Mouse (Mus musculus) MEL (cell line): ENCODE measurements around the gene Cbs. TPM values are rescaled to one million over a fixed set of nuclear protein-coding genes. Genes with fewer than 3 reads are reported as not detected.

Experiments
- DNase-seq: peaks from one replicate; pipeline ENCODE4 v3.0.0; 2011; ENCODE audit warnings: low read depth, low spot score
- H3K27ac ChIP-seq: 2 replicates; pipeline ENCODE4 v1.5.1; 2012; ENCODE audit warnings: low read depth, mild to moderate bottlenecking, control low read depth, low read length, moderate library complexity; ENCODE audit not compliant: control insufficient read depth
- H3K27me3 ChIP-seq, 2 experiments: fragments of 150-350 bp in 1 of 2; sonication (generic) in 1 of 2; 2 replicates each; pipeline ENCODE4 v1.6.1; 2012; ENCODE audit warnings: low read length in 2 of 2, mild to moderate bottlenecking in 2 of 2, improper control_type of control experiment in 1 of 2, moderate library complexity in 1 of 2; ENCODE audit not compliant: insufficient read depth in 2 of 2, control insufficient read depth in 1 of 2
- H3K36me3 ChIP-seq, 2 experiments: 2 replicates each; pipeline ENCODE4 v1.6.1; 2012 to 2014; ENCODE audit warnings: low read length in 2 of 2, improper control_type of control experiment in 1 of 2, inconsistent platforms in 1 of 2, mild to moderate bottlenecking in 1 of 2; ENCODE audit not compliant: insufficient read depth in 2 of 2, control insufficient read depth in 1 of 2
- H3K4me1 ChIP-seq, 2 experiments: fragments of 150-350 bp in 1 of 2; sonication (generic) in 1 of 2; 2 replicates each; pipeline ENCODE4 v1.6.1; 2012; ENCODE audit warnings: low read length in 2 of 2, improper control_type of control experiment in 1 of 2, mild to moderate bottlenecking in 1 of 2; ENCODE audit not compliant: insufficient read depth in 2 of 2, control insufficient read depth in 1 of 2
- H3K4me3 ChIP-seq, 2 experiments: fragments of 150-350 bp in 1 of 2; sonication (generic) in 1 of 2; 2 replicates each; pipeline ENCODE4 v1.5.1; 2012; ENCODE audit warnings: low read depth in 2 of 2, low read length in 2 of 2, mild to moderate bottlenecking in 2 of 2, moderate library complexity in 2 of 2, control low read depth in 1 of 2, improper control_type of control experiment in 1 of 2; ENCODE audit not compliant: control insufficient read depth in 1 of 2, insufficient read depth in 1 of 2
- H3K79me2 ChIP-seq: 2 replicates; pipeline ENCODE4 v1.6.1; 2012; ENCODE audit warnings: mild to moderate bottlenecking, low read length, moderate library complexity; ENCODE audit not compliant: control insufficient read depth, poor library complexity, insufficient read depth
- H3K9ac ChIP-seq: 2 replicates; pipeline ENCODE4 v1.6.1; 2012; ENCODE audit warnings: low read depth, mild to moderate bottlenecking, control low read depth, low read length, moderate library complexity; ENCODE audit not compliant: control insufficient read depth, poor library complexity, severe bottlenecking
- H3K9me3 ChIP-seq: fragments of 150-350 bp; sonication (generic); replicated peaks from 2 replicates; pipeline ENCODE4 v1.6.1; 2012; ENCODE audit warnings: mild to moderate bottlenecking, low read length, improper control_type of control experiment, moderate library complexity; ENCODE audit not compliant: insufficient read depth
- BHLHE40 ChIP-seq: IDR thresholded peaks from 2 replicates; pipeline ENCODE4 v1.6.1; 2012; ENCODE audit warnings: low read depth, mild to moderate bottlenecking, inconsistent platforms, low read length, improper control_type of control experiment, borderline replicate concordance
- CHD1 ChIP-seq: IDR thresholded peaks from 2 replicates; pipeline ENCODE4 v1.6.1; 2012; ENCODE audit warnings: low read depth, mild to moderate bottlenecking, inconsistent platforms, low read length, improper control_type of control experiment
- CTCF ChIP-seq, 3 experiments: IDR thresholded peaks in 2 of 3; conservative IDR thresholded peaks in 1 of 3; 2 replicates each; pipeline ENCODE4 v1.5.1; 2011 to 2012; ENCODE audit warnings: low read length in 3 of 3, low read depth in 2 of 3, mild to moderate bottlenecking in 2 of 3, improper control_type of control experiment in 1 of 3, inconsistent platforms in 1 of 3, mixed read lengths in 1 of 3, moderate library complexity in 1 of 3; ENCODE audit not compliant: control insufficient read depth in 1 of 3, insufficient read depth in 1 of 3, poor library complexity in 1 of 3, severe bottlenecking in 1 of 3
- ELF1 ChIP-seq: IDR thresholded peaks from 2 replicates; pipeline ENCODE4 v1.6.1; 2014; ENCODE audit warnings: low read depth, mild to moderate bottlenecking, inconsistent platforms, low read length, improper control_type of control experiment, moderate library complexity
- EP300 ChIP-seq, 2 experiments: IDR thresholded peaks; 2 replicates each; pipeline ENCODE4 v1.6.1; 2011; ENCODE audit warnings: improper control_type of control experiment in 2 of 2, low read length in 2 of 2, low read depth in 1 of 2, mild to moderate bottlenecking in 1 of 2
- ETS1 ChIP-seq: IDR thresholded peaks from 2 replicates; pipeline ENCODE4 v1.6.1; 2012; ENCODE audit warnings: low read depth, mild to moderate bottlenecking, inconsistent platforms, low read length, improper control_type of control experiment, moderate library complexity
- KAT2A ChIP-seq: conservative IDR thresholded peaks from 2 replicates; pipeline ENCODE4 v1.6.1; 2012; ENCODE audit warnings: low read depth, low read length, improper control_type of control experiment, inconsistent platforms
- MAFK ChIP-seq: IDR thresholded peaks from 2 replicates; pipeline ENCODE4 v1.6.1; 2011; ENCODE audit warnings: low read depth, mild to moderate bottlenecking, low read length, improper control_type of control experiment, borderline replicate concordance
- MAX ChIP-seq: IDR thresholded peaks from 2 replicates; pipeline ENCODE4 v1.6.1; 2011; ENCODE audit warnings: low read length, improper control_type of control experiment
- MAZ ChIP-seq: IDR thresholded peaks from 2 replicates; pipeline ENCODE4 v1.6.1; 2012; ENCODE audit warnings: low read depth, mild to moderate bottlenecking, inconsistent platforms, low read length, improper control_type of control experiment
- MYB ChIP-seq: IDR thresholded peaks from 2 replicates; pipeline ENCODE4 v1.6.1; 2011; ENCODE audit warnings: mild to moderate bottlenecking, low read depth, low read length, improper control_type of control experiment
- MYC ChIP-seq: IDR thresholded peaks from 2 replicates; pipeline ENCODE4 v1.6.1; 2011; ENCODE audit warnings: low read depth, mild to moderate bottlenecking, low read length, improper control_type of control experiment, moderate library complexity
- NELFE ChIP-seq: IDR thresholded peaks from 2 replicates; pipeline ENCODE4 v1.6.1; 2011; ENCODE audit warnings: low read depth, low read length, improper control_type of control experiment
- NRF1 ChIP-seq: IDR thresholded peaks from 2 replicates; pipeline ENCODE4 v1.6.1; 2014; ENCODE audit warnings: low read depth, mild to moderate bottlenecking, inconsistent platforms, low read length, improper control_type of control experiment, moderate library complexity; ENCODE audit not compliant: poor library complexity, insufficient read depth, severe bottlenecking
- POLR2A ChIP-seq, 2 experiments: IDR thresholded peaks; 2 replicates each; pipeline ENCODE4 v1.6.1; 2011 to 2012; ENCODE audit warnings: low read length in 2 of 2, mild to moderate bottlenecking in 2 of 2, control low read depth in 1 of 2, improper control_type of control experiment in 1 of 2, low read depth in 1 of 2, moderate library complexity in 1 of 2; ENCODE audit not compliant: control insufficient read depth in 1 of 2, insufficient read depth in 1 of 2, poor library complexity in 1 of 2
- POLR2AphosphoS2 ChIP-seq: IDR thresholded peaks from 2 replicates; pipeline ENCODE4 v1.6.1; 2011; ENCODE audit warnings: low read length, improper control_type of control experiment
- RAD21 ChIP-seq: IDR thresholded peaks from 2 replicates; pipeline ENCODE4 v1.6.1; 2011; ENCODE audit warnings: mild to moderate bottlenecking, low read depth, low read length, improper control_type of control experiment
- RCOR1 ChIP-seq: IDR thresholded peaks from 2 replicates; pipeline ENCODE4 v1.6.1; 2012; ENCODE audit warnings: low read depth, mild to moderate bottlenecking, inconsistent platforms, low read length, improper control_type of control experiment
- SMC3 ChIP-seq: IDR thresholded peaks from 2 replicates; pipeline ENCODE4 v1.6.1; 2011; ENCODE audit warnings: low read depth, low read length, improper control_type of control experiment
- TAL1 ChIP-seq: IDR thresholded peaks from 2 replicates; pipeline ENCODE4 v1.6.1; 2012; ENCODE audit warnings: mild to moderate bottlenecking, inconsistent platforms, low read length, moderate library complexity, mixed read lengths
- TBP ChIP-seq: IDR thresholded peaks from 2 replicates; pipeline ENCODE4 v1.8.0; 2011; ENCODE audit warnings: low read depth, low read length, improper control_type of control experiment
- TCF12 ChIP-seq: IDR thresholded peaks from 2 replicates; pipeline ENCODE4 v1.6.1; 2014; ENCODE audit warnings: low read depth, mild to moderate bottlenecking, inconsistent platforms, low read length, improper control_type of control experiment, moderate library complexity
- UBTF ChIP-seq: IDR thresholded peaks from 2 replicates; pipeline ENCODE4 v1.6.1; 2012; ENCODE audit warnings: low read depth, mild to moderate bottlenecking, inconsistent platforms, low read length, improper control_type of control experiment, moderate library complexity, borderline replicate concordance; ENCODE audit not compliant: insufficient read depth
- USF1 ChIP-seq: IDR thresholded peaks from 2 replicates; pipeline ENCODE4 v1.6.1; 2014; ENCODE audit warnings: low read depth, mild to moderate bottlenecking, inconsistent platforms, low read length, improper control_type of control experiment, moderate library complexity
- USF2 ChIP-seq, 2 experiments: IDR thresholded peaks; 2 replicates each; pipeline ENCODE4 v1.6.1; 2011 to 2012; ENCODE audit warnings: improper control_type of control experiment in 2 of 2, low read length in 2 of 2, borderline replicate concordance in 1 of 2, inconsistent platforms in 1 of 2, low read depth in 1 of 2, mild to moderate bottlenecking in 1 of 2; ENCODE audit not compliant: insufficient read depth in 1 of 2
- ZC3H11A ChIP-seq: IDR thresholded peaks from 2 replicates; pipeline ENCODE4 v1.6.1; 2012; ENCODE audit warnings: low read depth, mild to moderate bottlenecking, inconsistent platforms, low read length, improper control_type of control experiment
- ZKSCAN1 ChIP-seq: IDR thresholded peaks from 2 replicates; pipeline ENCODE4 v1.6.1; 2012; ENCODE audit warnings: low read depth, mild to moderate bottlenecking, inconsistent platforms, low read length, improper control_type of control experiment, moderate library complexity
- ZMIZ1 ChIP-seq: IDR thresholded peaks from 2 replicates; pipeline ENCODE4 v1.6.1; 2012; ENCODE audit warnings: low read depth, mild to moderate bottlenecking, inconsistent platforms, low read length, improper control_type of control experiment, moderate library complexity
- polyA plus RNA-seq, 2 experiments: library from polyadenylated mRNA; stranded (reverse) in 1 of 2; unstranded in 1 of 2; fragments of >175 nt in 1 of 2; fragments of >200 nt in 1 of 2; gene quantifications; 2 replicates each; pipeline versions ENCODE4 v1.2.1 to v1.2.4; 2012; ENCODE audit warnings: low replicate concordance in 2 of 2, low read depth in 1 of 2; ENCODE audit not compliant: insufficient read length in 2 of 2, insufficient read depth in 1 of 2, missing spikeins in 1 of 2
- total RNA-seq: library from RNA; depleted of rRNA; stranded (reverse); fragments of 300-350 nt; gene quantifications from 2 replicates; pipeline ENCODE4 v1.2.3, GENCODE M21; 2012

Cbs gene
- total and polyA plus RNA-seq, 3 experiments: 13.7 to 16.8 TPM; not detected in 1

DNA sequence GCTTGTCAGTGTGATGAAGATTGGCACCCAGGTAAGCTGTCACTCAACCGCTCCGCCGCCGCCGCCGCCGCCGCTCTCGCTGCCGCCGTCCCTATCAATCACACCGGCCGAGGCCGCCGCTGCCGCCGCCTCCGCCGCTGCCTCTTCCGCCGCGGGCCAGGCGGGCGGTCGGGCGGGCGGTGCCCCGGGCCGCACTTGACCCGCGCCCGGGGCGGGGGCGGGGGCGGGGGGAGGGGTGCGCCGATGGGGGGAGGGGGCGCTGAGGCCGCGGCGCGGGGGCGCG, 72.2 kb downstream of the Cbs start:
- H3K9ac ChIP-seq: peak overlapping the region; percentile 91
- H3K27ac ChIP-seq: peak overlapping the region; percentile 66
- no peaks in the 10 kb centered on the region for H3K27me3 ChIP-seq
- H3K79me2 ChIP-seq: peaks cover 39% of the 10 kb centered on the region
- H3K4me3 ChIP-seq: peak overlapping the region; percentile 78 to 87; a peak in 3 of 4 replicates
- H3K36me3 ChIP-seq: peaks cover 0 to 26% of the 10 kb centered on the region in 2 experiments; a peak in 2 of 4 replicates
- no peaks in the 10 kb centered on the region for H3K9me3 ChIP-seq
- H3K4me1 ChIP-seq: peaks cover 0 to 26% of the 10 kb centered on the region in 2 experiments; a peak in 3 of 4 replicates
- no peak for TF ChIP-seq ZC3H11A
- TF ChIP-seq CTCF (IDR thresholded peaks at IDR 0.05 in 2 of 3, conservative IDR thresholded peaks at IDR 0.05 in 1 of 3; ENCODE audit: control insufficient read depth in 1 of 3, insufficient read depth in 1 of 3, low read depth in 2 of 3, low read length in 3 of 3, poor library complexity in 1 of 3, severe bottlenecking in 1 of 3): no peak
- TF ChIP-seq ZMIZ1: no peak
- no peak for TF ChIP-seq TAL1
- TF ChIP-seq SMC3: no peak
- no peak for TF ChIP-seq UBTF
- TF ChIP-seq TCF12: no peak
- no peak for TF ChIP-seq MAFK
- peak in 1 of 2 experiments; percentile 18; a peak in 1 of 4 replicates for TF ChIP-seq POLR2A (IDR thresholded peaks at IDR 0.05; ENCODE audit: control insufficient read depth in 1 of 2, insufficient read depth in 1 of 2, low read depth in 1 of 2, low read length in 2 of 2, poor library complexity in 1 of 2)
- no peak for TF ChIP-seq RAD21
- TF ChIP-seq BHLHE40: no peak
- no peak for TF ChIP-seq MAZ
- TF ChIP-seq CHD1: no peak
- no peak for TF ChIP-seq ETS1
- TF ChIP-seq NELFE: peak; percentile 10; the same call in 1 of the 2 replicates
- no peak for TF ChIP-seq TBP
- TF ChIP-seq, all 39 proteins: peak for 2
- DNase-seq: no peak

- Histone ChIP-seq H3K9me3 (no peaks in the 10 kb centered on the region), H3K4me1 (peaks cover 0 to 26% of the 10 kb centered on the region in 2 experiments; a peak in 3 of 4 replicates), H3K36me3 (peaks cover 0 to 26% of the 10 kb centered on the region in 2 experiments; a peak in 2 of 4 replicates), H3K27me3 (no peaks in the 10 kb centered on the region), H3K27ac (peak within 1 kb of the TSS; percentile 76), H3K9ac (peak within 1 kb of the TSS; percentile 91), H3K4me3 (peak within 1 kb of the TSS; percentile 78 to 87), H3K79me2 (peaks cover 37% of the 10 kb centered on the region)
- peak; percentile 99 for DNase-seq
- TF ChIP-seq MYB (peak; percentile 65), RAD21 (no peak), SMC3 (no peak), ZKSCAN1 (no peak), USF1 (peak; percentile 87), MAZ (peak; percentile 85), MAX (peak; percentile 60; the same call in 1 of the 2 replicates), POLR2AphosphoS2 (0 out of 2 replicates have a peak, but pooled peaks have one; percentile 43), EP300 (IDR thresholded peaks at IDR 0.05; ENCODE audit: low read depth in 1 of 2, low read length in 2 of 2) (no peak), ZMIZ1 (peak; percentile 21; the same call in 1 of the 2 replicates), ZC3H11A (no peak), ETS1 (peak; percentile 43; the same call in 1 of the 2 replicates), USF2 (IDR thresholded peaks at IDR 0.05; ENCODE audit: borderline replicate concordance in 1 of 2, insufficient read depth in 1 of 2, low read depth in 1 of 2, low read length in 2 of 2) (0 out of 4 replicates have a peak, but pooled peaks of 1 of the 2 experiments have one; percentile 7), NRF1 (peak; percentile 63), MYC (peak; percentile 63; the same call in 1 of the 2 replicates), TCF12 (peak; percentile 26; the same call in 1 of the 2 replicates), UBTF (no peak), KAT2A (no peak), ELF1 (0 out of 2 replicates have a peak, but pooled peaks have one; percentile 17), RCOR1 (0 out of 2 replicates have a peak, but pooled peaks have one; percentile 14), TBP (peak; percentile 68; the same call in 1 of the 2 replicates)
These were observed 72.8 kb downstream of the Cbs start, which contains the start of gene Pknox1 for GRCm38 (mm10) chr17:31564015-31564857. TSS of gene Pknox1 (plus strand) at chr17:31564734.
